ENCODE assay signal across 7 mouse cellular contexts in genomic region chr12:86891786-86892702, GRCm38 (mm10). TPM values are rescaled to one million over a fixed set of nuclear protein-coding genes. Genes with fewer than 3 reads are reported as not detected.
DNase-seq lines count a peak whose midpoint lies in the region; ATAC-seq and TF ChIP-seq lines count a peak whose summit lies in the region.

No protein-coding gene starts in this region.

- TF ChIP-seq CTCF in spleen, adult 2 months (IDR thresholded peaks at IDR 0.05; ENCODE audit: extremely low read depth, insufficient read depth, insufficient read length, insufficient replicate concordance) = no peak

- DNase-seq in R1 (ENCODE audit: low read depth, low spot score) = peak; percentile 86
- peak; percentile 90 for DNase-seq in cerebellum, adult 11-12 months
- DNase-seq in gastrocnemius, adult 18-20 months (ENCODE audit: low spot score) = peak; percentile 96
- DNase-seq in spleen, adult 2 months (ENCODE audit: low read depth in 1 of 2, low spot score in 2 of 2) = peak in 1 of 2 experiments; percentile 79

- peak overlapping the region; percentile 58 for H3K9ac ChIP-seq in hindbrain, embryonic 16.5 days (ENCODE audit: low read depth, low read length)
- peak overlapping the region; percentile 53 for H3K9ac ChIP-seq in limb, embryonic 12.5 days (replicated peaks)
- peak overlapping the region; percentile 51 for H3K9ac ChIP-seq in midbrain, embryonic 12.5 days (replicated peaks)

- no peaks in the 10 kb centered on the region for H3K9me3 ChIP-seq in hindbrain, embryonic 16.5 days (ENCODE audit: control insufficient read depth, low read length)
- no peaks in the 10 kb centered on the region for H3K9me3 ChIP-seq in limb, embryonic 12.5 days
- H3K9me3 ChIP-seq in midbrain, embryonic 12.5 days = no peaks in the 10 kb centered on the region

- peak; percentile 56; the same call in 1 of the 2 replicates for TF ChIP-seq POLR2A in spleen, adult 2 months (IDR thresholded peaks at IDR 0.05; ENCODE audit: low read depth, low read length)

- peak overlapping the region; percentile 69 for H3K4me2 ChIP-seq in hindbrain, embryonic 16.5 days (ENCODE audit: low read length)
- peak overlapping the region; percentile 65 for H3K4me2 ChIP-seq in limb, embryonic 12.5 days
- peak overlapping the region; percentile 57 for H3K4me2 ChIP-seq in midbrain, embryonic 12.5 days (replicated peaks)

- WGBS in hindbrain, embryonic 16.5 days = under 1% methylated on average over 35 of the region's 37 CpGs
- under 1% methylated on average over 37 of the region's 37 CpGs for WGBS in limb, embryonic 12.5 days
- WGBS in midbrain, embryonic 12.5 days = 1% methylated on average over 37 of the region's 37 CpGs
- WGBS in spleen, adult 2 months = under 1% methylated on average over 37 of the region's 37 CpGs

- H3K36me3 ChIP-seq in hindbrain, embryonic 16.5 days (ENCODE audit: control insufficient read depth, insufficient read depth, low read length) = no peaks in the 10 kb centered on the region
- no peaks in the 10 kb centered on the region for H3K36me3 ChIP-seq in limb, embryonic 12.5 days
- no peaks in the 10 kb centered on the region for H3K36me3 ChIP-seq in midbrain, embryonic 12.5 days
- H3K36me3 ChIP-seq in spleen, adult 2 months (ENCODE audit: control insufficient read depth, insufficient read depth, low read length) = no peaks in the 10 kb centered on the region

- no peaks in the 10 kb centered on the region for H3K27me3 ChIP-seq in hindbrain, embryonic 16.5 days (replicated peaks; ENCODE audit: control insufficient read depth, insufficient read depth, low read length)
- H3K27me3 ChIP-seq in limb, embryonic 12.5 days = no peaks in the 10 kb centered on the region
- H3K27me3 ChIP-seq in midbrain, embryonic 12.5 days = 0 out of 2 replicates have a peak, but pooled peaks cover 8% of the 10 kb centered on the region
- no peaks in the 10 kb centered on the region for H3K27me3 ChIP-seq in spleen, adult 2 months (ENCODE audit: control insufficient read depth, insufficient read depth, low read length)

- ATAC-seq in hindbrain, embryonic 16.5 days = no peak; the same call in 1 of the 2 replicates
- no peak for ATAC-seq in limb, embryonic 12.5 days (ENCODE audit: insufficient number of reproducible peaks, insufficient read depth, low FRiP score, low TSS enrichment, low read depth)
- peak; percentile 10; the same call in 1 of the 2 replicates for ATAC-seq in midbrain, embryonic 12.5 days (ENCODE audit: low FRiP score, low read depth)

- peak overlapping the region; percentile 30 for H3K4me3 ChIP-seq in hindbrain, embryonic 16.5 days (ENCODE audit: low read length)
- H3K4me3 ChIP-seq in limb, embryonic 12.5 days (replicated peaks) = peak overlapping the region; percentile 39
- peak overlapping the region; percentile 32 for H3K4me3 ChIP-seq in midbrain, embryonic 12.5 days
- H3K4me3 ChIP-seq in spleen, adult 2 months (ENCODE audit: extremely low read depth, insufficient read depth, insufficient read length) = peak overlapping the region; percentile 70

- peaks cover 86% of the 10 kb centered on the region for H3K4me1 ChIP-seq in hindbrain, embryonic 16.5 days (ENCODE audit: control insufficient read depth, insufficient read depth, low read depth, low read length)
- H3K4me1 ChIP-seq in limb, embryonic 12.5 days (replicated peaks) = peaks cover 92% of the 10 kb centered on the region
- H3K4me1 ChIP-seq in midbrain, embryonic 12.5 days = peaks cover 93% of the 10 kb centered on the region
- H3K4me1 ChIP-seq in spleen, adult 2 months (ENCODE audit: control insufficient read depth, insufficient read depth, insufficient read length) = peaks cover 41% of the 10 kb centered on the region

- H3K27ac ChIP-seq in hindbrain, embryonic 16.5 days (ENCODE audit: low read depth, low read length) = peak overlapping the region; percentile 94
- H3K27ac ChIP-seq in limb, embryonic 12.5 days = peak overlapping the region; percentile 99
- H3K27ac ChIP-seq in midbrain, embryonic 12.5 days (replicated peaks) = peak overlapping the region; percentile 98
- peak overlapping the region; percentile 97 for H3K27ac ChIP-seq in spleen, adult 2 months (ENCODE audit: insufficient read depth, low read length)

RNA-seq across cellular contexts. Expression of gene Irf2bpl, which starts 7.4 kb away (rescaled TPM):
- 10 to 100 TPM; 20.3 to 24.8 TPM for total RNA-seq in gastrocnemius, adult 18-20 months (2021)
- polyA plus RNA-seq in hindbrain, embryonic 16.5 days (2015; fragmentation: Nextera tagmentation; extraction: Ambion mirVana) = 49.7 and 56.6 TPM in 2 replicates
- 55.7 and 57.2 TPM in 2 replicates for polyA plus RNA-seq in limb, embryonic 12.5 days (2016; fragmentation: Nextera tagmentation; extraction: Ambion mirVana)
- polyA plus RNA-seq in midbrain, embryonic 12.5 days (2016; fragmentation: Nextera tagmentation; extraction: Ambion mirVana) = 74.0 and 76.0 TPM in 2 replicates
- polyA plus RNA-seq in spleen, adult 2 months (2012; rRNA removed) = 33.2 and 50.3 TPM in 2 replicates

RNA-seq across cellular contexts. Expression of gene Cipc, which starts 54.8 kb away (rescaled TPM):
- total RNA-seq in gastrocnemius, adult 18-20 months (2021) = 10 to 100 TPM; 30.9 to 34.6 TPM
- polyA plus RNA-seq in hindbrain, embryonic 16.5 days (2015; fragmentation: Nextera tagmentation; extraction: Ambion mirVana) = 43.4 and 49.0 TPM in 2 replicates
- polyA plus RNA-seq in limb, embryonic 12.5 days (2016; fragmentation: Nextera tagmentation; extraction: Ambion mirVana) = 30.8 and 33.1 TPM in 2 replicates
- polyA plus RNA-seq in midbrain, embryonic 12.5 days (2016; fragmentation: Nextera tagmentation; extraction: Ambion mirVana) = 44.3 and 46.4 TPM in 2 replicates
- 24.2 and 31.1 TPM in 2 replicates for polyA plus RNA-seq in spleen, adult 2 months (2012; rRNA removed)
